Mouse (Mus musculus): Measurements from ENCODE around the gene Slc1a4. TPM values are rescaled to one million over a fixed set of nuclear protein-coding genes. Genes with fewer than 3 reads are reported as not detected.

The Slc1a4 gene
- polyA plus RNA-seq, 1 experiment from 2014 or later = 7.3 TPM

- Histone ChIP-seq H3K4me2 (no peak overlapping the region), H3K9ac (no peak overlapping the region), H3K4me1 (replicated peaks) (0 out of 2 replicates have a peak, but pooled peaks cover 3% of the 10 kb centered on the region), H3K36me3 (no peaks in the 10 kb centered on the region), H3K27me3 (no peaks in the 10 kb centered on the region), H3K4me3 (replicated peaks) (no peak overlapping the region), H3K9me3 (replicated peaks) (no peaks in the 10 kb centered on the region), H3K27ac (no peak overlapping the region)
- WGBS (ENCODE audit: insufficient replicate concordance) = 59% methylated on average over 2 of the region's 2 CpGs
- ATAC-seq (ENCODE audit: low read depth) = no peak
- DNase-seq = no peak
Measured at GRCm38 (mm10) chr11:20282601-20283219, 49.8 kb downstream of the Slc1a4 start.

DNA sequence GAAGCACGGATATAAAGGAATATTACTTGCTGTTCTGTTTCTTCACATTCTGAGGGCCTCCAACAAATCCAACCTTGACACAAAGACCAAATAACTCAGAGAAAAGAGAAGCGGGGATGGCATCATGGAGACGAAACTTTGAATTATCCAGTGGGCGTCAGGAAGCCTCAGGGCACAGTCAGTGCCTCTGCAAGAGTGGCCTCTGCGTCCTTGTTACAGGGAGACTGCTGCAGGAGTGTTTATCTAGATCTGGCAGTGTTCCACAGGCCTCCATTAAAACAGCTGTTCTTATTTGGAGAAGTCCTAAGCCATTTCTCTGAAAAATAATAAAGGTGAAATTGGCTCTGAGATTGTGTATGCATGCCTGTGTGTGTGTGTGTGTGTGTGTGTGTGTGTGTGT lies 51.5 kb downstream of the Slc1a4 start:
- Histone ChIP-seq H3K36me3 (no peaks in the 10 kb centered on the region), H3K9me3 (replicated peaks) (no peaks in the 10 kb centered on the region), H3K4me1 (replicated peaks) (0 out of 2 replicates have a peak, but pooled peaks cover 3% of the 10 kb centered on the region), H3K4me3 (replicated peaks) (no peak overlapping the region), H3K27ac (no peak overlapping the region), H3K9ac (no peak overlapping the region), H3K4me2 (no peak overlapping the region), H3K27me3 (no peaks in the 10 kb centered on the region)
- DNase-seq = no peak
- ATAC-seq (ENCODE audit: low read depth) = no peak
- 52% methylated on average over 5 of the region's 5 CpGs for WGBS (ENCODE audit: insufficient replicate concordance)

GRCm38 (mm10) chr11:20278702-20279101 lies 53.8 kb downstream of the Slc1a4 start:
- Histone ChIP-seq H3K4me2 (no peak overlapping the region), H3K9ac (no peak overlapping the region), H3K4me1 (replicated peaks) (0 out of 2 replicates have a peak, but pooled peaks cover 3% of the 10 kb centered on the region), H3K9me3 (replicated peaks) (no peaks in the 10 kb centered on the region), H3K4me3 (replicated peaks) (no peak overlapping the region), H3K27me3 (no peaks in the 10 kb centered on the region), H3K27ac (no peak overlapping the region), H3K36me3 (no peaks in the 10 kb centered on the region)
- no peak for DNase-seq
- no peak for ATAC-seq (ENCODE audit: low read depth)
- 28% methylated on average over 5 of the region's 5 CpGs for WGBS (ENCODE audit: insufficient replicate concordance)

- H3K9ac ChIP-seq = no peak overlapping the region
- DNase-seq = no peak
- no peak overlapping the region for H3K4me3 ChIP-seq (replicated peaks)
- no peak for ATAC-seq (ENCODE audit: low read depth)
- H3K36me3 ChIP-seq = no peaks in the 10 kb centered on the region
- 0 out of 2 replicates have a peak, but pooled peaks cover 3% of the 10 kb centered on the region for H3K4me1 ChIP-seq (replicated peaks)
- H3K9me3 ChIP-seq (replicated peaks) = no peaks in the 10 kb centered on the region
- H3K27me3 ChIP-seq = no peaks in the 10 kb centered on the region
- no peak overlapping the region for H3K27ac ChIP-seq
- H3K4me2 ChIP-seq = no peak overlapping the region
- 45% methylated on average over 2 of the region's 2 CpGs for WGBS (ENCODE audit: insufficient replicate concordance)
Measured at GRCm38 (mm10) chr11:20277106-20277505, 55.4 kb downstream of the Slc1a4 start.

GRCm38 (mm10) chr11:20275974-20276373 lies 56.5 kb downstream of the Slc1a4 start:
- H3K27ac ChIP-seq = no peak overlapping the region
- H3K36me3 ChIP-seq = no peaks in the 10 kb centered on the region
- no peaks in the 10 kb centered on the region for H3K27me3 ChIP-seq
- no peaks in the 10 kb centered on the region for H3K9me3 ChIP-seq (replicated peaks)
- H3K4me3 ChIP-seq (replicated peaks) = no peak overlapping the region
- no peak overlapping the region for H3K4me2 ChIP-seq
- WGBS (ENCODE audit: insufficient replicate concordance) = 52% methylated on average over 2 of the region's 2 CpGs
- H3K4me1 ChIP-seq (replicated peaks) = 0 out of 2 replicates have a peak, but pooled peaks cover 3% of the 10 kb centered on the region
- no peak for ATAC-seq (ENCODE audit: low read depth)
- no peak overlapping the region for H3K9ac ChIP-seq
- no peak for DNase-seq

- DNase-seq (no peak), ATAC-seq (ENCODE audit: low read depth) (no peak)
- no peaks in the 10 kb centered on the region for H3K4me1 ChIP-seq (replicated peaks)
- H3K4me2 ChIP-seq = no peak overlapping the region
- H3K27ac ChIP-seq = no peak overlapping the region
- H3K27me3 ChIP-seq = no peaks in the 10 kb centered on the region
- H3K9me3 ChIP-seq (replicated peaks) = no peaks in the 10 kb centered on the region
- no peak overlapping the region for H3K4me3 ChIP-seq (replicated peaks)
- no peak overlapping the region for H3K9ac ChIP-seq
- 61% methylated on average over 6 of the region's 6 CpGs for WGBS (ENCODE audit: insufficient replicate concordance)
- H3K36me3 ChIP-seq = no peaks in the 10 kb centered on the region
Measured at GRCm38 (mm10) chr11:20269885-20270284, 62.6 kb downstream of the Slc1a4 start.

- Histone ChIP-seq H3K36me3 (no peaks in the 10 kb centered on the region), H3K9ac (no peak overlapping the region), H3K27me3 (no peaks in the 10 kb centered on the region), H3K9me3 (replicated peaks) (no peaks in the 10 kb centered on the region), H3K4me2 (no peak overlapping the region), H3K4me3 (replicated peaks) (no peak overlapping the region), H3K4me1 (replicated peaks) (no peaks in the 10 kb centered on the region), H3K27ac (no peak overlapping the region)
- no peak for ATAC-seq (ENCODE audit: low read depth)
- WGBS (ENCODE audit: insufficient replicate concordance) = 39% methylated on average over 8 of the region's 8 CpGs
- DNase-seq = no peak
Measured at GRCm38 (mm10) chr11:20262628-20263380, 69.7 kb downstream of the Slc1a4 start.

DNA sequence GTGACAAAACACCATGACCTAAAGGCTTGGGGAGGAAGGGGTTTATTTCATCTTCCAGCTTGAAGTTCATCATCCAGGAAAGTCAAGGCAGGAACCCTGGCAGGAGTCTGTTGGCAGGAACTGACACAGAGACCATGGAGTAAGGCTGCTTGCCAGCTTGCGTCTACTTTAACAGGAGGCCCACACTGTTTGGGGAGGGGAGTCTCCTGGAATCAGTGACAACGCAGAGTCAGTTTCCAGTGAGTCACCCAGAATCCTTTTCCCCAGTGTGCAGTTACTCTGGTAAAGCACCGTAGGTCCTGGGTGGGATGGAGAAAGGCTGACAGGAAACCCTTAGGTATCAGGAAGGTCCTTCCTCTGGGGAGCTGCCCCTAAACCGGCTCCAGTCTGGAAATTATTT lies 77.7 kb downstream of the Slc1a4 start:
- 74% methylated on average over 4 of the region's 4 CpGs for WGBS (ENCODE audit: insufficient replicate concordance)
- DNase-seq = no peak
- no peaks in the 10 kb centered on the region for H3K27me3 ChIP-seq
- no peak for ATAC-seq (ENCODE audit: low read depth)
- H3K9me3 ChIP-seq (replicated peaks) = no peaks in the 10 kb centered on the region
- no peaks in the 10 kb centered on the region for H3K36me3 ChIP-seq
- no peak overlapping the region for H3K9ac ChIP-seq
- peaks cover 14% of the 10 kb centered on the region for H3K4me1 ChIP-seq (replicated peaks)
- no peak overlapping the region for H3K27ac ChIP-seq
- H3K4me3 ChIP-seq (replicated peaks) = no peak overlapping the region
- H3K4me2 ChIP-seq = no peak overlapping the region

DNA sequence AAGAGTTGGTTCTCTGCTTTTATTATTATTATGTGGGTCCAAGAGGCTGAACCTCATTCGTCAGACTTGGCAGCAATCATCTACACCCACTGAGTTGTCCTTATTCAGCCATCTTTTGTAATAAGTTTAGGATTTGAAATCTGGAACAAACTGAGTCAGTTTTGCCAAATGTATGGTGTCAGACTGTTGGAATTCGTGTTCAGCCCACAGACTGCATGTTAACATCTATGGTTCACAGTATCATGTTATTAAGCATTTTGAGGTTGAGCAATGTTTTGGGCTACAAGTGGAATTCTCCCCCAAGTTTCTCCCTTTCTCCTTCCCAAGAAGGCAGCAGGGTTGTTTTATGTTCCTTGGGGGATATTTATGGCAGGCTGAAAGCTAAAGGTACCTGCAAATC lies 79.4 kb downstream of the Slc1a4 start:
- Histone ChIP-seq H3K4me2 (no peak overlapping the region), H3K4me1 (replicated peaks) (peaks cover 27% of the 10 kb centered on the region), H3K27ac (no peak overlapping the region), H3K4me3 (replicated peaks) (no peak overlapping the region), H3K9me3 (replicated peaks) (no peaks in the 10 kb centered on the region), H3K36me3 (no peaks in the 10 kb centered on the region), H3K9ac (no peak overlapping the region), H3K27me3 (no peaks in the 10 kb centered on the region)
- 65% methylated on average over 2 of the region's 2 CpGs for WGBS (ENCODE audit: insufficient replicate concordance)
- DNase-seq (no peak), ATAC-seq (ENCODE audit: low read depth) (no peak)

Other genes starting within 250 kb of the Slc1a4 start
- 64.1 and 77.2 TPM in 2 replicates for gene Actr2, start 219.8 kb downstream of the Slc1a4 start, polyA plus RNA-seq (2015; fragmentation: Nextera tagmentation; extraction: Ambion mirVana)
- 117 and 141 TPM in 2 replicates for gene Rab1a, start 131.3 kb downstream of the Slc1a4 start, polyA plus RNA-seq (2015; fragmentation: Nextera tagmentation; extraction: Ambion mirVana)
- 6.9 and 9.2 TPM in 2 replicates for gene Cep68, start 83.3 kb downstream of the Slc1a4 start, polyA plus RNA-seq (2015; fragmentation: Nextera tagmentation; extraction: Ambion mirVana)
- 37.4 and 38.6 TPM in 2 replicates for gene Sertad2, start 210.5 kb upstream of the Slc1a4 start, polyA plus RNA-seq (2015; fragmentation: Nextera tagmentation; extraction: Ambion mirVana)

Measured in liver, embryonic 13.5 days (tissue).